Mouse (Mus musculus): ENCODE data around the gene Tubg2. TPM values are rescaled to one million over a fixed set of nuclear protein-coding genes. Genes with fewer than 3 reads are reported as not detected.

The Tubg2 gene
- polyA plus RNA-seq, 1 experiment from 2014 or later: 3.4 TPM

DNA sequence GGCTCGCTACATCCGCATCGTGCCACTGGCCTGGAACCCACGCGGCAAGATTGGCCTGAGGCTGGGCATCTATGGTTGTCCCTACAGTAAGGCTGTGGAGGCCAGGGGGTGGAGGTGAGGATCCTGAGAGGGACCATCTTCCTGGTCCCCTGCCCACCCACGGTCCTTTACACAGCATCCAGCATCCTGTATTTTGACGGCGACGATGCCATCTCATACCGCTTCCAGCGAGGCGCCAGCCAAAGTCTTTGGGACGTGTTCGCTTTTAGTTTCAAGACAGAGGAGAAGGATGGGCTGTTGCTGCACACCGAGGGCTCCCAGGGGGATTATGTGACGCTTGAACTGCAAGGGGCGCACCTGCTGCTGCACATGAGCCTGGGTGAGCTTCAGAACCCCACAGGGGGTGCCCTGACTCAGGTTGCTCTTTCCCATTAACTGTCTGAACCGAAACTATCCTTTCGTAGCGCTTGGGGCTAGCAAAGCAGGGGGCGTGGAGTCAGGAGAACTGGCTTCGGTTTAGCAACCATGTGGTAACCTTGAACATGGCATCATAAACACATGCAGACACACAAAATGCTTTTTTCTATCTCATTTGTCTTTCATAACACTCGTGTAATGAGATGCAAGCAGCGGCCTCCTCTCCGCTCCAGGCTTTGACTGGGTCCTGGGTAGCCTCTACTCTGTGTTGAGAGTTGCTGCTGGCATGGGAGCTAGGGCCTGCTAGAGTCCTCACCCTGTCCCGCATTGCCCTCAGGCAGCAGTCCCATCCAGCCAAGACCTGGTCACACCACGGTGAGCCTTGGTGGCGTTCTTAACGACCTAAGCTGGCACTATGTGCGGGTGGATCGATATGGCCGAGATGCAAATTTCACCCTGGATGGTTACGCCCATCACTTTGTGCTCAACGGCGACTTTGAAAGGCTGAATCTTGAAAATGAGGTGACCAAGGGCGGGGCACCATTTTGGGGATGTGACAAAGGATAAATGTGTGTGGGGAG is 22.7 kb downstream of the Tubg2 start:
- DNase-seq (ENCODE audit: low spot score, missing footprints): peak; percentile 85
- H3K4me2 ChIP-seq: no peak overlapping the region

DNA sequence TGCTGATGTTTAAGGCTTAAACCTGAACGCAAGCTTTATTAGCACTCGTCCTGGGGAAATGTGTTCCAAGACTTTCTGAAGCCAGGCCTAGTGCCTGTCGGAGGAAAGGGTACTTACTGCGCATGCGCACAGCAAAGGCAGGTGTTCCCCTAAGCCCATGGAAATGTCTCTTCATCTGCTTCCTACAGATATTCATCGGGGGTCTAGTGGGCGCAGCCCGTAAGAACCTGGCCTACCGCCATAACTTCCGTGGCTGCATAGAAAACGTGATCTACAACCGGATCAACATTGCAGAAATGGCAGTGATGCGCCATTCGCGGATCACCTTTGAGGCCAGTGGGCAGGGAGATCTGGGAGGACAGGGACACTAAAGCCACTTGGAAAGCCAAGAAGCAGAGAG is 23.6 kb downstream of the Tubg2 start:
- H3K36me3 ChIP-seq (ENCODE audit: control insufficient read depth, insufficient read depth, low read length): no peaks in the 10 kb centered on the region
- H3K4me2 ChIP-seq: no peak overlapping the region
- H3K9ac ChIP-seq (ENCODE audit: low read length): no peak overlapping the region
- peaks cover 7% of the 10 kb centered on the region for H3K4me1 ChIP-seq (ENCODE audit: control insufficient read depth, insufficient read depth, low read length)
- ATAC-seq (ENCODE audit: low FRiP score) (no peak), DNase-seq (ENCODE audit: low spot score, missing footprints) (peak; percentile 86)
- H3K27me3 ChIP-seq (ENCODE audit: control insufficient read depth, insufficient read depth, low read length): peaks cover 48% of the 10 kb centered on the region
- no peaks in the 10 kb centered on the region for H3K9me3 ChIP-seq (ENCODE audit: control insufficient read depth, low read length)
- WGBS: 81% methylated on average over 15 of the region's 15 CpGs
- H3K4me3 ChIP-seq (ENCODE audit: low read depth, low read length): no peak overlapping the region
- no peak overlapping the region for H3K27ac ChIP-seq (ENCODE audit: low read depth, low read length)

More for the DNA sequence above, 22.7 kb downstream of the Tubg2 start:
- Histone ChIP-seq H3K9me3 (ENCODE audit: control insufficient read depth, low read length) (no peaks in the 10 kb centered on the region), H3K27ac (ENCODE audit: low read depth, low read length) (no peak overlapping the region), H3K4me3 (ENCODE audit: low read depth, low read length) (no peak overlapping the region), H3K36me3 (ENCODE audit: control insufficient read depth, insufficient read depth, low read length) (no peaks in the 10 kb centered on the region), H3K27me3 (ENCODE audit: control insufficient read depth, insufficient read depth, low read length) (peaks cover 52% of the 10 kb centered on the region), H3K4me1 (ENCODE audit: control insufficient read depth, insufficient read depth, low read length) (peaks cover 14% of the 10 kb centered on the region), H3K9ac (ENCODE audit: low read length) (no peak overlapping the region)
- WGBS: 53% methylated on average over 36 of the region's 36 CpGs
- no peak for ATAC-seq (ENCODE audit: low FRiP score)

GRCm38 (mm10) chr11:101180261-101180660 is 24.6 kb downstream of the Tubg2 start:
- ATAC-seq (ENCODE audit: low FRiP score): no peak
- peaks cover 38% of the 10 kb centered on the region for H3K27me3 ChIP-seq (ENCODE audit: control insufficient read depth, insufficient read depth, low read length)

GRCm38 (mm10) chr11:101180846-101181740 is 25.4 kb downstream of the Tubg2 start:
- 45% methylated on average over 10 of the region's 10 CpGs for WGBS
- H3K27me3 ChIP-seq (ENCODE audit: control insufficient read depth, insufficient read depth, low read length): peaks cover 30% of the 10 kb centered on the region

More at GRCm38 (mm10) chr11:101180261-101180660, 24.6 kb downstream of the Tubg2 start:
- H3K27ac ChIP-seq (ENCODE audit: low read depth, low read length): no peak overlapping the region
- WGBS: 58% methylated on average over 17 of the region's 17 CpGs
- H3K4me2 ChIP-seq: no peak overlapping the region
- H3K9ac ChIP-seq (ENCODE audit: low read length): no peak overlapping the region
- no peaks in the 10 kb centered on the region for H3K36me3 ChIP-seq (ENCODE audit: control insufficient read depth, insufficient read depth, low read length)
- H3K4me1 ChIP-seq (ENCODE audit: control insufficient read depth, insufficient read depth, low read length): peaks cover 4% of the 10 kb centered on the region
- no peak overlapping the region for H3K4me3 ChIP-seq (ENCODE audit: low read depth, low read length)
- peak; percentile 83 for DNase-seq (ENCODE audit: low spot score, missing footprints)
- H3K9me3 ChIP-seq (ENCODE audit: control insufficient read depth, low read length): no peaks in the 10 kb centered on the region

GRCm38 (mm10) chr11:101181961-101182360 is 26.3 kb downstream of the Tubg2 start:
- Histone ChIP-seq H3K4me3 (ENCODE audit: low read depth, low read length) (no peak overlapping the region), H3K9ac (ENCODE audit: low read length) (no peak overlapping the region), H3K27me3 (ENCODE audit: control insufficient read depth, insufficient read depth, low read length) (peaks cover 21% of the 10 kb centered on the region), H3K4me2 (no peak overlapping the region), H3K27ac (ENCODE audit: low read depth, low read length) (no peak overlapping the region), H3K4me1 (ENCODE audit: control insufficient read depth, insufficient read depth, low read length) (peaks cover 2% of the 10 kb centered on the region), H3K36me3 (ENCODE audit: control insufficient read depth, insufficient read depth, low read length) (no peaks in the 10 kb centered on the region), H3K9me3 (ENCODE audit: control insufficient read depth, low read length) (no peaks in the 10 kb centered on the region)
- DNase-seq (ENCODE audit: low spot score, missing footprints) (peak; percentile 62), ATAC-seq (ENCODE audit: low FRiP score) (no peak)
- WGBS: 93% methylated on average over 11 of the region's 11 CpGs

More at GRCm38 (mm10) chr11:101180846-101181740, 25.4 kb downstream of the Tubg2 start:
- Histone ChIP-seq H3K9ac (ENCODE audit: low read length) (no peak overlapping the region), H3K4me1 (ENCODE audit: control insufficient read depth, insufficient read depth, low read length) (peaks cover 2% of the 10 kb centered on the region), H3K9me3 (ENCODE audit: control insufficient read depth, low read length) (no peaks in the 10 kb centered on the region), H3K27ac (ENCODE audit: low read depth, low read length) (no peak overlapping the region), H3K4me2 (no peak overlapping the region), H3K4me3 (ENCODE audit: low read depth, low read length) (no peak overlapping the region), H3K36me3 (ENCODE audit: control insufficient read depth, insufficient read depth, low read length) (no peaks in the 10 kb centered on the region)
- DNase-seq (ENCODE audit: low spot score, missing footprints): peak; percentile 95
- no peak for ATAC-seq (ENCODE audit: low FRiP score)

- H3K4me1 ChIP-seq (ENCODE audit: control insufficient read depth, insufficient read depth, low read length): no peaks in the 10 kb centered on the region
- H3K9ac ChIP-seq (ENCODE audit: low read length): no peak overlapping the region
- 75% methylated on average over 14 of the region's 14 CpGs for WGBS
- H3K27ac ChIP-seq (ENCODE audit: low read depth, low read length): no peak overlapping the region
- ATAC-seq (ENCODE audit: low FRiP score): no peak
- no peaks in the 10 kb centered on the region for H3K36me3 ChIP-seq (ENCODE audit: control insufficient read depth, insufficient read depth, low read length)
- peaks cover 11% of the 10 kb centered on the region for H3K27me3 ChIP-seq (ENCODE audit: control insufficient read depth, insufficient read depth, low read length)
- no peak overlapping the region for H3K4me2 ChIP-seq
- H3K9me3 ChIP-seq (ENCODE audit: control insufficient read depth, low read length): no peaks in the 10 kb centered on the region
- H3K4me3 ChIP-seq (ENCODE audit: low read depth, low read length): no peak overlapping the region
- peak; percentile 51 for DNase-seq (ENCODE audit: low spot score, missing footprints)
Measured at GRCm38 (mm10) chr11:101182771-101183517, 27.2 kb downstream of the Tubg2 start.

DNA sequence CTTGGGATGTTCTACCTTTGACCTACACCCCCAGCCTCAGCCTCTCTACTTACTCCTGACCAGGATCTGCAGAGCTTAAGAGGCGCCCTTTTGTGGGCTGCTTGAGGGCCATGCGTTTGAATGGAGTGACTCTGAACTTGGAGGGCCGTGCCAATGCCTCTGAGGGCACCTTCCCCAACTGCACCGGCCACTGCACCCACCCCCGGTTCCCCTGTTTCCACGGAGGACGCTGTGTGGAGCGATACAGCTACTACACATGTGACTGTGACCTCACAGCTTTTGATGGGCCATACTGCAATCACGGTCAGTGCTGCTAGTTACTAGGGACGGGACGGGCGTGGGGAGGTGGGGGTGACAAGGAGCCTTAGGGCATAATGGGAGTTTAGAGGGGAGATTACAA is 29.3 kb downstream of the Tubg2 start:
- Histone ChIP-seq H3K36me3 (ENCODE audit: control insufficient read depth, insufficient read depth, low read length) (no peaks in the 10 kb centered on the region), H3K9me3 (ENCODE audit: control insufficient read depth, low read length) (no peaks in the 10 kb centered on the region), H3K4me2 (no peak overlapping the region), H3K4me1 (ENCODE audit: control insufficient read depth, insufficient read depth, low read length) (peaks cover 6% of the 10 kb centered on the region), H3K4me3 (ENCODE audit: low read depth, low read length) (no peak overlapping the region), H3K27me3 (ENCODE audit: control insufficient read depth, insufficient read depth, low read length) (no peaks in the 10 kb centered on the region), H3K9ac (ENCODE audit: low read length) (no peak overlapping the region), H3K27ac (ENCODE audit: low read depth, low read length) (no peak overlapping the region)
- DNase-seq (ENCODE audit: low spot score, missing footprints): peak; percentile 54
- 85% methylated on average over 12 of the region's 12 CpGs for WGBS
- no peak for ATAC-seq (ENCODE audit: low FRiP score)

GRCm38 (mm10) chr11:101185441-101185840 is 29.7 kb downstream of the Tubg2 start:
- ATAC-seq (ENCODE audit: low FRiP score): no peak
- peak; percentile 37 for DNase-seq (ENCODE audit: low spot score, missing footprints)
- no peaks in the 10 kb centered on the region for H3K36me3 ChIP-seq (ENCODE audit: control insufficient read depth, insufficient read depth, low read length)
- no peak overlapping the region for H3K4me2 ChIP-seq
- H3K4me1 ChIP-seq (ENCODE audit: control insufficient read depth, insufficient read depth, low read length): peaks cover 10% of the 10 kb centered on the region
- 89% methylated on average over 4 of the region's 4 CpGs for WGBS
- no peaks in the 10 kb centered on the region for H3K9me3 ChIP-seq (ENCODE audit: control insufficient read depth, low read length)
- H3K4me3 ChIP-seq (ENCODE audit: low read depth, low read length): no peak overlapping the region
- H3K27ac ChIP-seq (ENCODE audit: low read depth, low read length): no peak overlapping the region
- H3K9ac ChIP-seq (ENCODE audit: low read length): no peak overlapping the region
- H3K27me3 ChIP-seq (ENCODE audit: control insufficient read depth, insufficient read depth, low read length): no peaks in the 10 kb centered on the region

All from midbrain, embryonic 11.5 days (tissue).